In the genomic region with DNA sequence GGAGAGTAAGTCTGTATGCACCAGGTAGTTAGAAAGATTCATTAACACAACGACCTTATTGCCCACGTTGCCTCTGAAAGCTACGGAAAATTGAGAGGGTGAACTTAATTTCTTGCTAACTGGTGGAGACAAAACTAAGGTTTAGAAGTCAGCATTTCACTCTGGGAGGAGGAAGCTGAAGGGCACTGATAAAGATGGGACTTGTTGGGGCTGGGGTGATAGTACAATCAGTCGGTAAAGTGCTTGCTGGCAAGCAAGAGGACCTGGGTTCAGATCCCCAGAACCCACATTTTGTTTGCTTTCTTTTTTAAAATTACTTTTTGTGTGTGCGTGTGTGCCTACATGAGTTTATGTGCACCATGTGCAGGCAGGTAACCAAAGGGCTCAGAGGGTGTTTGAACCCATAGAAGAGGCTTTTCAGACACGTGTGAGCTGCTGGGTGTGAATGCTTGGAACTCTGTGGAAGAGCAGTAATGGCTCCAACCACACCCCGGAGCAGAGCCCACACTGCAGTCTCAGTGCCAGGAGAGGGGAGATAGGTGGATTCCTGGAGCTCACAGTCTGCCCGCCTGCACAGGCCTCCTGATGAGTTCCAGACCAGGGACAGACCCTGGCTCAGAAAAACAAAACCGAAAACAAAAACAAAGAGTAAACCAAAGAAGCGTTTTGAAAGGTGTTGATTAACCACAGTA, we compare ENCODE assay signal across 12 mouse cellular contexts. TPM values are rescaled to one million over a fixed set of nuclear protein-coding genes. Genes with fewer than 3 reads are reported as not detected.
A peak's percentile ranks its signal among the peaks of the same experiment; 100 is the strongest.
DNase-seq lines count a peak whose midpoint lies in the region; ATAC-seq and TF ChIP-seq lines count a peak whose summit lies in the region.
"Had no signal": no experiment of that assay in that cellular context is flagged by ENCODE, and none has a peak within 500 bp of the region (broad histone marks: within the 10 kb centered on the region; RNA-seq: fewer than 3 reads in every experiment).

No protein-coding gene starts in this region.

- no peak overlapping the region for H3K9ac ChIP-seq in heart, embryonic 16.5 days (ENCODE audit: low read length)
- H3K9ac ChIP-seq in liver, postnatal 0 days (replicated peaks): no peak overlapping the region
- H3K9ac ChIP-seq: forebrain, embryonic 12.5 days; hindbrain, embryonic 13.5 days; lung, embryonic 15.5 days had no signal

- H3K27ac ChIP-seq in heart, embryonic 16.5 days (ENCODE audit: low read length): peak overlapping the region; percentile 47
- H3K27ac ChIP-seq in limb, embryonic 10.5 days: peak overlapping the region; percentile 61; the same call in 1 of the 2 replicates
- H3K27ac ChIP-seq in liver, postnatal 0 days (ENCODE audit: low read depth): 0 out of 2 replicates have a peak overlapping the region, but pooled peaks have one; percentile 30
- H3K27ac ChIP-seq: forebrain, embryonic 12.5 days; hindbrain, embryonic 13.5 days; lung, embryonic 15.5 days had no signal

- no peaks in the 10 kb centered on the region for H3K27me3 ChIP-seq in heart, embryonic 16.5 days (ENCODE audit: control insufficient read depth, insufficient read depth, low read length)
- H3K27me3 ChIP-seq in limb, embryonic 10.5 days (ENCODE audit: low read depth, poor library complexity, severe bottlenecking): no peaks in the 10 kb centered on the region
- H3K27me3 ChIP-seq in liver, postnatal 0 days (ENCODE audit: insufficient read depth, low read length): no peaks in the 10 kb centered on the region
- H3K27me3 ChIP-seq: forebrain, embryonic 12.5 days; hindbrain, embryonic 13.5 days; lung, embryonic 15.5 days had no signal

- H3K4me2 ChIP-seq in heart, embryonic 16.5 days (ENCODE audit: low read depth, low read length): no peak overlapping the region
- H3K4me2 ChIP-seq in liver, postnatal 0 days (ENCODE audit: low read depth, low read length): no peak overlapping the region
- H3K4me2 ChIP-seq: forebrain, embryonic 12.5 days had no signal

- 0 out of 2 replicates have a peak, but pooled peaks have one; percentile 34 for ATAC-seq in heart, embryonic 16.5 days (replicated peaks; ENCODE audit: extremely low read depth, insufficient read depth, low FRiP score)
- ATAC-seq in liver, postnatal 0 days: no peak

- 58% methylated on average over 10 of the region's 10 CpGs for WGBS in heart, embryonic 16.5 days
- 60% methylated on average over 10 of the region's 10 CpGs for WGBS in limb, embryonic 10.5 days
- WGBS in liver, postnatal 0 days (ENCODE audit: insufficient replicate concordance): 63% methylated on average over 10 of the region's 10 CpGs

- TF ChIP-seq CTCF in liver, postnatal 0 days (IDR thresholded peaks at IDR 0.05; ENCODE audit: low read depth): no peak

- H3K36me3 ChIP-seq in heart, embryonic 16.5 days (ENCODE audit: control insufficient read depth, insufficient read depth): no peaks in the 10 kb centered on the region
- no peaks in the 10 kb centered on the region for H3K36me3 ChIP-seq in limb, embryonic 10.5 days
- no peaks in the 10 kb centered on the region for H3K36me3 ChIP-seq in liver, postnatal 0 days (replicated peaks; ENCODE audit: insufficient read depth, low read length)
- H3K36me3 ChIP-seq: forebrain, embryonic 12.5 days; hindbrain, embryonic 13.5 days; lung, embryonic 15.5 days had no signal

- H3K4me1 ChIP-seq in heart, embryonic 16.5 days (ENCODE audit: control insufficient read depth, insufficient read depth, low read length): peaks cover 19% of the 10 kb centered on the region
- H3K4me1 ChIP-seq in limb, embryonic 10.5 days: peaks cover 27% of the 10 kb centered on the region
- H3K4me1 ChIP-seq in liver, postnatal 0 days (ENCODE audit: insufficient read depth): peaks cover 15% of the 10 kb centered on the region

- no peaks in the 10 kb centered on the region for H3K9me3 ChIP-seq in heart, embryonic 16.5 days (replicated peaks; ENCODE audit: control insufficient read depth, low read length)
- no peaks in the 10 kb centered on the region for H3K9me3 ChIP-seq in limb, embryonic 10.5 days (replicated peaks)
- H3K9me3 ChIP-seq in liver, postnatal 0 days (ENCODE audit: low read length): no peaks in the 10 kb centered on the region
- H3K9me3 ChIP-seq: lung, embryonic 15.5 days had no signal

- H3K4me3 ChIP-seq in heart, embryonic 16.5 days (ENCODE audit: low read length): no peak overlapping the region
- no peak overlapping the region for H3K4me3 ChIP-seq in limb, embryonic 10.5 days
- no peak overlapping the region for H3K4me3 ChIP-seq in liver, postnatal 0 days (ENCODE audit: low read depth, low read length)
- H3K4me3 ChIP-seq: forebrain, embryonic 12.5 days; hindbrain, embryonic 13.5 days; lung, embryonic 15.5 days had no signal

- no peak for DNase-seq in heart, adult 8-10 months (ENCODE audit: low spot score)
- peak; percentile 38 for DNase-seq in MN1 (ENCODE audit: low spot score)
- no peak for DNase-seq in limb, embryonic 10.5 days (ENCODE audit: low spot score)
- no peak for DNase-seq in liver, postnatal 0 days
- no peak for DNase-seq in cerebellum, adult 9-11 months
- DNase-seq in cerebellum, postnatal 10 days: no peak
- DNase-seq: cerebellum, adult 11 months; kidney, adult 9 months had no signal

- no peak for TF ChIP-seq EP300 in liver, postnatal 0 days (IDR thresholded peaks at IDR 0.05; ENCODE audit: low read depth)

RNA-seq across cellular contexts. Expression of a gene that starts 17.0 kb away (rescaled TPM):
- 30.9 and 37.0 TPM in 2 replicates for polyA plus RNA-seq in heart, embryonic 16.5 days (2015; fragmentation: Nextera tagmentation; extraction: Ambion mirVana)
- total RNA-seq in heart, adult 8-10 months (2022): 10 to 100 TPM; 17.2 to 22.2 (median 20.1) TPM
- 20.5 and 27.0 TPM in 2 replicates for polyA plus RNA-seq in limb, embryonic 10.5 days (2016; fragmentation: Nextera tagmentation; extraction: Ambion mirVana)
- 24.0 and 28.2 TPM in 2 replicates for polyA plus RNA-seq in liver, postnatal 0 days (2015; fragmentation: Nextera tagmentation; extraction: Ambion mirVana)
